Mouse (Mus musculus) spleen, adult 18-20 months (tissue): ENCODE data around the gene Slc13a3.
A peak's percentile ranks its signal among the peaks of the same experiment; 100 is the strongest.

Experiments
- DNase-seq, 2 experiments: peaks; one replicate each; pipeline ENCODE4 v3.0.0; 2022; ENCODE audit warnings: mixed read lengths in 2 of 2

Gene Slc13a3

DNA sequence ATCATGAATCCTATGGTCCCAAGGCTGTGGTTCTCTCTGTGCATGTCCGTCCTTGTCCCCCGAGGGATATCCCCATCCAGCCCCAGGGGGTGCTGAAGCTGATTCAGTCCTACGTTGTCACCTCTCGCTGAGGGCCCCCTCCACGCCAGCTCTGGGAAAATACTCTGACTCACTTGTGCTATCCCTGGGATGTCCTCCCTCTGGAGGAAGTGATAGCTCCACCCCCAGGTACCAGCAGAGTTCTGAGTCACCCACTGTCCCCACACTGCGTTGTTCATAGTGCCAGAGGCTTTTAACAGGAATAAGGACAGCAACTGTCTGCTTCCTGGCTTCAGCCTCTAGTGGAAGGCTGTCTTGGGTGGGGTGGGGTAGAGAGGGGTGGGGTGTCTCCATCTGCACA is 67.7 kb downstream of the Slc13a3 start:
- DNase-seq, result no peak

GRCm38 (mm10) chr2:165404951-165405350 is 68.1 kb downstream of the Slc13a3 start:
- DNase-seq, result no peak

DNA sequence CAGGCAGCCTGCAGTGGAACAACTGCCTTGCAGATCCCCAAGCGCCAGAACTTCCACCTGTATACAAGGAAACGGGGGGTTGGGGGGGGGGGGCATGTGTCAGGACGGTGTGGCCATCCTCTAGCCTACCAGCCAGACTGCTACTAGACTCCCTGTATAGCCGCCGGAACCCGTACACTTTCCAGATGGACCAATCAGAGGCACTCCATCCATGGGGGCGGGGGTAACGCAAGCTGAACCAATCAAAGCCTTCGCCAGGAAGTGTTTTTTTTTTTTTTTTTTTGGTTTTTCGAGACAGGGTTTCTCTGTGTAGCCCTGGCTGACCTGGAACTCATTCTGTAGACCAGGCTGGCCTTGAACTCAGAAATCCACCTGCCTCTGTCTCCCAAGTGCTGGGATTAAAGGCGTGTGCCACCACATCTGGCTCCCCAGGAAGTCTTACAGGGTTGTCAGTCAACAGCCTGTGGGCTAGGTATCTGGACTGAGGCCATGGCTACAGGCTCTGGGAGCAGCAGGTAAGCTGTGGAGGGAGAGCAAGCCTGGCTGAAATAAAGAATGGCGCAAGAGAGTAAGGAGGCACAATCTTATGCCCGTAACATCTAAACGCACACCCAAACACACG is 74.8 kb downstream of the Slc13a3 start:
- DNase-seq, result no peak

- DNase-seq, result no peak
Observed at GRCm38 (mm10) chr2:165397502-165398163, 75.4 kb downstream of the Slc13a3 start.

GRCm38 (mm10) chr2:165396831-165397501 is 76.1 kb downstream of the Slc13a3 start:
- no peak for DNase-seq

- DNase-seq, result no peak
Observed at GRCm38 (mm10) chr2:165392156-165392555, 80.9 kb downstream of the Slc13a3 start.

- peak in 1 of 2 experiments; percentile 22 for DNase-seq
Observed at GRCm38 (mm10) chr2:165391561-165391960, 81.5 kb downstream of the Slc13a3 start.

DNA sequence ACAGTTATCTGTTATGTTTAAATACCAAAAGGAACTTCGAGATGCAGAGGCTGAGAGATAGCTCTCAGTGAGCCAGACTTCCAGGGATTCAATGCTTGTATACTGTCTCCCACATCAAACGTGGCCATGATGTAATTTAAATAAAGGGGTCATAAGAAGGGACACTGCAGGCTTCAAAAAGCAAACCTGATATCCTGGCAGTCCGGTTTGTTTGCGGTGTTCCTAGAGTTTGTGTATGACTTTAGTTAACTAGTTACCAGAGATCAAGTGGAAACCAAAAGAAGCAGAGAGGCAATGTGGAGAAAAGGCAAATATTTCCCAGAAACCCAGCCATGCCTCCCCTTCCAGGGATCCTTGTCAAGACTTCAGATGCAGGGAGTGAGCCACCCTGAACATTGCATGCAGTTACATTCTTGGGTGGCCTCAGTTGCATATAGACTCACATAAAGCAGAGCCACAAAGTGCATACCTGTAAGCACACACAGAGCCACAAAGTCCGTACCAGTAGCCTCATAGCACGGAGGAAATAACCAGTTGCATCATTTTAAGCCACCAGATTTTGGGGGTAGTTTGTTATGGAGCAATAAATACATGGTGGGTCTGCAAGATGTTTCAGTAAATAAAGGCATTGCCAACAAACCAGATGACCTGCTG is 83.6 kb downstream of the Slc13a3 start:
- DNase-seq, result no peak

- peak; percentile 27 to 40 for DNase-seq
Observed at GRCm38 (mm10) chr2:165387844-165388495, 85.1 kb downstream of the Slc13a3 start, which contains the start of gene Zfp334. Gene Zfp334, minus strand, starts transcription at chr2:165388259.

GRCm38 (mm10) chr2:165387370-165387769 is 85.7 kb downstream of the Slc13a3 start:
- no peak for DNase-seq

- no peak for DNase-seq
Observed at GRCm38 (mm10) chr2:165380050-165380449, 93.0 kb downstream of the Slc13a3 start.

- DNase-seq, result no peak
Observed at GRCm38 (mm10) chr2:165376001-165376400, 97.0 kb downstream of the Slc13a3 start.

DNA sequence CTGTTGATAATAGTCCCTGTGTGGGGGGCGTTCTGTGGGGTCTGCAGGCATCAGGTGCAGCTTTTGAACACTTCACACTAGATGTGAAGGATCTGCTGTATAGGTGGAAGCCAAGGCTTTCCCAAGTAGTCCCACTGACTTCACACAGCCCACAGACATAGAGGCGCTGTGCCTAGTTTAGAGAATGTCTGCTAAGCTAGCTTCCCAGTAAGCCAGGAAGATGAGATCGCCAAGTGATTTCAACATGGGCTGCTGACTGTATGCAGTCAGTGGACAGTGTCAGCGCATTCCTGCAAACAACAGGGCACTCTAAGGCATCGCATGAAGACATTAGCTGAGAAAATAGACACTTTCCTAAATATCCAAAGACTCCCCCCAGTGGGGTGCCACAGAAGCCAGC is 97.6 kb downstream of the Slc13a3 start:
- no peak for DNase-seq

- DNase-seq, result no peak
Observed at GRCm38 (mm10) chr2:165371066-165371465, 102.0 kb downstream of the Slc13a3 start.

DNA sequence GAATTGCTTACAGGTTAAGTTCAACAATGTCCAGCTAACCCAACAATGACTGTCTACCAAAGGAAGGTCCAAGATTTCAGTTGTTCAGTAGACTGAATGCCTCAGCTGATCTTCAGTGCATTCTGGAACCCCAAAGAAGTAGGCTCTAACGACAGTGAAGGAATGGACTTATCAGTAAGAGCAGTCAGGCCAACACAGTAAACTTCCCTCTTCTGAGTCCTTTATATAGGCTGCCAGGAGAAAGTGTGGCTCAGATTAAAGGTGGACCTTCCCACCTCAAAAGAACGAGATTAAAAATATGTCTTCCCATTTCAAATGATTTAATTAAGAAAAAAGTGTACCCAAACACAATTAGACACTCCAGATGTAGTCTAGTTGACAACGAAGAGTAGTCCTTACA is 102.7 kb downstream of the Slc13a3 start:
- DNase-seq, result no peak

GRCm38 (mm10) chr2:165368496-165368895 is 104.5 kb downstream of the Slc13a3 start, which contains the start of gene Zfp663:
Gene Zfp663, minus strand, starts transcription at chr2:165368729.
- no peak for DNase-seq

GRCm38 (mm10) chr2:165367868-165368439 is 105.1 kb downstream of the Slc13a3 start:
- DNase-seq, result peak in 1 of 2 experiments; percentile 45

GRCm38 (mm10) chr2:165367047-165367520 is 105.9 kb downstream of the Slc13a3 start:
- DNase-seq, result peak in 1 of 2 experiments; percentile 37

DNA sequence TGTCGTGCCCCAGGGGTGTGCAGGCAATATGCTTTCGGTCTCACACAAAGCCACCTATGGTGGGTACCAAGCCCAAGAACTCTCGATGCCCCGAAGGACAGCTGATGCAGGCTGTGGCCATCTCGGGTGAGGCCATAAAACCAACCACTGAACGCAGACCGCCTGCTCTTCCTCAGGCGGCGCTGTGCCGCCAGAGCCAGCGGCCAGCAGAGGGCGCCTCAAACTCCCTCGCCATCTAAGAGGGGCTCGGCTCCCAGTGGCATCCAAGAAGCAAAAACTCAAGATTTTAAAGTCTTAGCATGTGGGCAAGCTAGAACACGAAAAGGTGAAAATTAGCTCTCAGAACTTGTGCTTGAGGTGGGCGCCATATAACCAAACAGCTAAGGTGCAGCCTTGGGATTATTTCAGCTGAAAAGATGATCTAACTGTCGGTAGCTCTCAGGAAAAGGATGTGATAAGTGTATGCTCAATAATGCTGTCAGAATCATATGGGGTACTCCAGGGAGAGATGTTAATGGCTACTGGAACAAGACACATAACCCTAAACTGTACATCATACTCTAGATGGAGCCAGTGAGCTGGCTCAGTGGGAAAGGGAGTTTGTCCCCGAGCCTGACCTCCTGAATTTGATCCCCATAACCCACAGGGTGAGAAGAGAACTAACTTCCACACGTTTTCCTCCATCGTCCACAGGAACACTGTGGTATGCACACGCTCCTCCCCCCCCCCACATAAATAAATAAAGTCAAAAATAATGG is 108.5 kb downstream of the Slc13a3 start:
- DNase-seq, result peak in 1 of 2 experiments; percentile 47

GRCm38 (mm10) chr2:165363282-165363681 is 109.7 kb downstream of the Slc13a3 start:
- no peak for DNase-seq

DNA sequence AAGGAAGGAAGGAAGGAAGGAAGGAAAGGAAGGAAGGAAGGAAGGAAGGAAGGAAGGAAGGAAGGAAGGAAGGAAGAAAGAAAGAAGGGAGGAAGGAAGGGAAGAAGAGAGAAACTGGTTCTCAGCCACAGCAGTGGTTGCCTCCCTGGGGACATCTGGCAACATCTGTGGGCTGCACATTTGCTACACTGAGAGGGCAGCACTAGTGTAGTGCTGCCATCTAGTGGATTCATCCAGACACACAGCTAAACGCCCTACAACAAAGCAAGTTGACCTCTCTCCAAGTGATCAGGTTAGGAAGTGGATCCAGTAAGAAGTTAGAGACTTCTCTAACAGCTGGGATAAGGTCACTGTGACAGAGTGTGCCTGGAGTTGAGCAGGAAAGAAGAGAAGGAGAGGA is 112.2 kb downstream of the Slc13a3 start:
- DNase-seq, result peak in 1 of 2 experiments; percentile 28
